Mouse (Mus musculus) stomach, postnatal 0 days (tissue): ENCODE data around the gene Trpm4.

ENCODE experiments used
- CTCF ChIP-seq: IDR thresholded peaks from 2 replicates; pipeline ENCODE4 v1.5.1; 2016; ENCODE audit warnings: antibody characterized with exemption, low read depth, mild to moderate bottlenecking, moderate library complexity
- EP300 ChIP-seq: optimal IDR thresholded peaks from 2 replicates; pipeline ENCODE3; 2016; ENCODE audit warnings: antibody characterized with exemption

DNA sequence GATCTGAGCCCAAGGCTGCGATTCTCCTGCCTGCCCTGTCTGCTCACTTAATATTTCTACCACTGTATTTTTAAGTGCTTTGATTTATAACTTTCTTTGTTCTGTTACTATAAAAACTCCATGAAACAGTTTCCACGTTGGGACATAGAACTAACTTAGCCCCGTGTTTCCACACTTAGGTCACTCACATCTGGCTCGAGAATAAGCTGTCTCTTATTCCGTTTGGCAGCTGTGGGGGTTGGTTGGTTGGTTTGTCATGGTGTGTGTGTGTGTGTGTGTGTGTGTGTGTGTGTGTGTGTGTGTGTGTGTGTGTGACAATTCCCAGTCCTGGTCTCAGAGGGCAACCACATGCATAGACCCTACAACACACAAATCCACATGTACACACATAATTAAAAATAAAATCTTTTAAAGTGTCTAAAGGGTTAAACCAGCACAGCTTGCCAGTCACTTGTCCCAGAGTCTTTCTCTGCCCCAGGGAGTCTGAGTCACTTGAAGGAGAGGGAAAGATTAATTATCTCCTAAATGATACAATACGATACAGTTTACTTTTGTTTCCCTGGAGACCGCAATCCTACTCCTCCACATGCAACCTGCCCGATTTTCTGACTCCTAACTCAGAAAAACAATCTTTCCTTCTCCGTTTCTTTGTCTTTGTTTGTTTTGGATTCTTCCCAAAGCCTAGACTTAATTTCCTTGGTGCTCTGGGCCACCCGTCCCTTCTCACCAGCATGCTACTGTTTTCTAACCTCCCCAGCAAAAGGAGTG lies 20.7 kb downstream of the Trpm4 start:
- TF ChIP-seq CTCF (no peak), EP300 (no peak)
